Mouse (Mus musculus) cerebellum, adult (tissue): ENCODE measurements around the gene Dnah6.

Experiments
- ATAC-seq: cut with Nextera tagmentation; 2 replicates; pipeline ENCODE4 v1.9.2; 2017; ENCODE audit warnings: mild to moderate bottlenecking, moderate library complexity, mixed read lengths; ENCODE audit not compliant: insufficient number of reproducible peaks, low FRiP score, low TSS enrichment

The Dnah6 gene

GRCm38 (mm10) chr6:73232152-73232584 lies 10.7 kb upstream of the Dnah6 start:
- no peak for ATAC-seq

GRCm38 (mm10) chr6:73228881-73229280 lies 7.4 kb upstream of the Dnah6 start:
- no peak for ATAC-seq

- no peak for ATAC-seq
These were observed 7.0 kb upstream of the Dnah6 start for GRCm38 (mm10) chr6:73228408-73228807.

GRCm38 (mm10) chr6:73227376-73228158 lies 6.1 kb upstream of the Dnah6 start:
- ATAC-seq, result no peak

GRCm38 (mm10) chr6:73222841-73223526 lies 1.5 kb upstream of the Dnah6 start:
- ATAC-seq, result no peak

GRCm38 (mm10) chr6:73221958-73222735 lies 696 bp upstream of the Dnah6 start:
- no peak; the same call in 1 of the 2 replicates for ATAC-seq

- ATAC-seq, result no peak
These were observed 9.8 kb downstream of the Dnah6 start for GRCm38 (mm10) chr6:73211602-73212001.

- no peak for ATAC-seq
These were observed 10.4 kb downstream of the Dnah6 start for GRCm38 (mm10) chr6:73211036-73211435.

- no peak for ATAC-seq
These were observed 10.9 kb downstream of the Dnah6 start for GRCm38 (mm10) chr6:73210445-73210972.

GRCm38 (mm10) chr6:73209598-73209997 lies 11.9 kb downstream of the Dnah6 start:
- ATAC-seq, result no peak

- no peak for ATAC-seq
These were observed 16.5 kb downstream of the Dnah6 start for GRCm38 (mm10) chr6:73204937-73205336.

- ATAC-seq, result no peak
These were observed 17.7 kb downstream of the Dnah6 start for GRCm38 (mm10) chr6:73203724-73204123.

- no peak for ATAC-seq
These were observed 26.2 kb downstream of the Dnah6 start for GRCm38 (mm10) chr6:73195291-73195690.

GRCm38 (mm10) chr6:73190756-73191155 lies 30.7 kb downstream of the Dnah6 start:
- no peak for ATAC-seq

GRCm38 (mm10) chr6:73184276-73184675 lies 37.2 kb downstream of the Dnah6 start:
- ATAC-seq, result no peak

GRCm38 (mm10) chr6:73182987-73183386 lies 38.5 kb downstream of the Dnah6 start:
- no peak for ATAC-seq

GRCm38 (mm10) chr6:73182410-73182809 lies 39.0 kb downstream of the Dnah6 start:
- no peak for ATAC-seq

- no peak for ATAC-seq
These were observed 39.4 kb downstream of the Dnah6 start for GRCm38 (mm10) chr6:73182006-73182405.

- no peak for ATAC-seq
These were observed 46.3 kb downstream of the Dnah6 start for GRCm38 (mm10) chr6:73175156-73175555.

- no peak for ATAC-seq
These were observed 54.2 kb downstream of the Dnah6 start for GRCm38 (mm10) chr6:73167230-73167629.

- no peak for ATAC-seq
These were observed 58.5 kb downstream of the Dnah6 start for GRCm38 (mm10) chr6:73162958-73163357.
